Mouse (Mus musculus): Measurements from ENCODE around the gene Rab31.

GRCm38 (mm10) chr17:65667792-65668191 lies 104.8 kb downstream of the Rab31 start:
- TF ChIP-seq POLR2A (IDR thresholded peaks at IDR 0.05; ENCODE audit: borderline replicate concordance, extremely low read depth, low read depth, low read length) (no peak), CTCF (IDR thresholded peaks at IDR 0.05; ENCODE audit: insufficient read depth, low read length) (no peak)

Data from lung, adult 2 months (tissue).